Mouse (Mus musculus) ovary, postnatal 10 days (tissue): ENCODE data around the gene Gm7358.
"Not testable (repeated sequence)": the region's sequence is repeated elsewhere in the genome, so short reads cannot be mapped to it uniquely, and the experiment has no call there.

Experiments
- DNase-seq: peaks from one replicate; pipeline ENCODE4 v3.0.0; 2022; ENCODE audit warnings: low spot score

The Gm7358 gene

GRCm38 (mm10) chr17:14059431-14059830, at the start of gene Gm7358:
Gm7358 (minus strand) TSS chr17:14059531.
- DNase-seq, result not testable (repeated sequence)

- not testable (repeated sequence) for DNase-seq
Observed at GRCm38 (mm10) chr17:14103018-14103417, 43.7 kb upstream of the Gm7358 start.

GRCm38 (mm10) chr17:14101446-14101980, 42.2 kb upstream of the Gm7358 start:
- not testable (repeated sequence) for DNase-seq

- not testable (repeated sequence) for DNase-seq
Observed at GRCm38 (mm10) chr17:14099886-14100285, 40.6 kb upstream of the Gm7358 start.

GRCm38 (mm10) chr17:14094165-14094564, 34.8 kb upstream of the Gm7358 start:
- DNase-seq, result not testable (repeated sequence)

GRCm38 (mm10) chr17:14086629-14087028, 27.3 kb upstream of the Gm7358 start:
- not testable (repeated sequence) for DNase-seq

- not testable (repeated sequence) for DNase-seq
Observed at GRCm38 (mm10) chr17:14041880-14042279, 17.5 kb downstream of the Gm7358 start.

- not testable (repeated sequence) for DNase-seq
Observed at GRCm38 (mm10) chr17:14037012-14037411, 22.3 kb downstream of the Gm7358 start.

GRCm38 (mm10) chr17:14036113-14036512, 23.2 kb downstream of the Gm7358 start:
- DNase-seq, result not testable (repeated sequence)
